Mouse (Mus musculus) heart, embryonic 11.5 days (tissue): ENCODE results near the gene Ergic1. TPM values are rescaled to one million over a fixed set of nuclear protein-coding genes. Genes with fewer than 3 reads are reported as not detected.

ENCODE experiments used
- ATAC-seq: fragments of 200-750 bp; cut with Nextera tagmentation; replicated peaks from 2 replicates; pipeline ENCODE4 v1.8.0; 2017; ENCODE audit warnings: moderate library complexity; ENCODE audit not compliant: insufficient number of reproducible peaks, low FRiP score, low TSS enrichment
- H3K27ac ChIP-seq: fragments of 300-500 bp; sonication (generic); 2 replicates; pipeline ENCODE4 v1.5.1; 2014; ENCODE audit warnings: mild to moderate bottlenecking, low read depth, low read length
- H3K27me3 ChIP-seq: fragments of 300-500 bp; sonication (generic); 2 replicates; pipeline ENCODE4 v1.6.1; 2014; ENCODE audit warnings: mild to moderate bottlenecking, low read length, mixed read lengths; ENCODE audit not compliant: control insufficient read depth, insufficient read depth
- H3K36me3 ChIP-seq: fragments of 300-500 bp; sonication (generic); 2 replicates; pipeline ENCODE4 v1.6.1; 2014; ENCODE audit warnings: mild to moderate bottlenecking, low read length, moderate library complexity, mixed read lengths; ENCODE audit not compliant: control insufficient read depth, insufficient read depth
- H3K4me1 ChIP-seq: fragments of 300-500 bp; sonication (generic); 2 replicates; pipeline ENCODE4 v1.6.1; 2014; ENCODE audit warnings: low read length; ENCODE audit not compliant: control insufficient read depth, insufficient read depth
- H3K4me2 ChIP-seq: fragments of 300-500 bp; sonication (generic); 2 replicates; pipeline ENCODE4 v1.6.1; 2014; ENCODE audit warnings: mild to moderate bottlenecking, moderate library complexity
- H3K4me3 ChIP-seq: fragments of 300-500 bp; sonication (generic); 2 replicates; pipeline ENCODE4 v1.5.1; 2014; ENCODE audit warnings: low read depth, low read length
- H3K9ac ChIP-seq: fragments of 300-500 bp; sonication (generic); 2 replicates; pipeline ENCODE4 v1.6.1; 2014; ENCODE audit warnings: mild to moderate bottlenecking, low read depth, low read length, moderate library complexity
- H3K9me3 ChIP-seq: fragments of 300-500 bp; sonication (generic); replicated peaks from 2 replicates; pipeline ENCODE4 v1.6.1; 2016; ENCODE audit warnings: low read length; ENCODE audit not compliant: control insufficient read depth
- WGBS: fragments of 180-500 bp; shearing (Covaris S2); extraction: QIAGEN DNeasy Blood & Tissue Kit; methylation state at CpG from one replicate; pipeline ENCODE4 v1.1.7; 2014; ENCODE audit not compliant: insufficient replicate concordance; 5-methylcytosine and 5-hydroxymethylcytosine counted together
- polyA plus RNA-seq: library from polyadenylated mRNA; unstranded; fragments of >200 nt; fragmentation: Nextera tagmentation; extraction: Ambion mirVana; gene quantifications from 2 replicates; pipeline ENCODE4 v1.2.1, GENCODE M21; 2014

Gene Ergic1
- polyA plus RNA-seq, 1 experiment from 2014 or later: 147 TPM

GRCm38 (mm10) chr17:26583056-26583455 lies 21.8 kb downstream of the Ergic1 start:
- WGBS: 95% methylated on average over 9 of the region's 9 CpGs

GRCm38 (mm10) chr17:26583606-26584005 lies 22.3 kb downstream of the Ergic1 start:
- peaks cover 55% of the 10 kb centered on the region for H3K4me1 ChIP-seq
- no peaks in the 10 kb centered on the region for H3K9me3 ChIP-seq
- no peak overlapping the region for H3K4me3 ChIP-seq
- peak overlapping the region; percentile 95 for H3K27ac ChIP-seq
- no peak overlapping the region for H3K9ac ChIP-seq
- H3K4me2 ChIP-seq: peak overlapping the region; percentile 54; the same call in 1 of the 2 replicates
- no peaks in the 10 kb centered on the region for H3K27me3 ChIP-seq
- H3K36me3 ChIP-seq: no peaks in the 10 kb centered on the region; the same call in 1 of the 2 replicates
- 67% methylated on average over 6 of the region's 6 CpGs for WGBS
- no peak for ATAC-seq

More at GRCm38 (mm10) chr17:26583056-26583455, 21.8 kb downstream of the Ergic1 start:
- no peaks in the 10 kb centered on the region for H3K27me3 ChIP-seq
- no peak for ATAC-seq
- no peak overlapping the region for H3K9ac ChIP-seq
- H3K36me3 ChIP-seq: no peaks in the 10 kb centered on the region; the same call in 1 of the 2 replicates
- H3K27ac ChIP-seq: peak overlapping the region; percentile 95
- H3K4me1 ChIP-seq: peaks cover 59% of the 10 kb centered on the region
- H3K4me2 ChIP-seq: no peak overlapping the region
- no peaks in the 10 kb centered on the region for H3K9me3 ChIP-seq
- no peak overlapping the region for H3K4me3 ChIP-seq

DNA sequence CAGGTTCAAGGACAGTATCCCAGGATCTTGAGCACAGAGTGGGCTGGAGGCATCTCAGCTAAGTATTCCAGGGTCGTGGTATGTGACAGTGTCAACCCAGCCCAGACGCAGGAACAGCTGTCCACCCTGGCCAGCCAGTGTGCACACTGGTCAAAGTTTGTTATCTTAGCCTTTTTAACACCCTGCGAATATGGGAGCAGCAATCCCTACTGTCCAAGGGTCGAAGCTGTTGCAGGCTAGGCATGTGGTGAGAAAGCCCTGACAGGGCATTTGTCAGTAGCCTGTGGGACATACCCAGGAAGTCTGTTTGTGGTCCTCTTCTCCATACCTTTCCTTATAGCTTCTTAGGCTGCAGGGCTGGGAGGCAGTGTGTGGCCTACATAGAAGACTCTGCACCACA lies 22.8 kb downstream of the Ergic1 start:
- Histone ChIP-seq H3K9me3 (no peaks in the 10 kb centered on the region), H3K4me3 (peak overlapping the region; percentile 4; the same call in 1 of the 2 replicates), H3K4me1 (peaks cover 51% of the 10 kb centered on the region), H3K9ac (peak overlapping the region; percentile 50; the same call in 1 of the 2 replicates), H3K27ac (peak overlapping the region; percentile 95), H3K36me3 (no peaks in the 10 kb centered on the region), H3K4me2 (peak overlapping the region; percentile 54), H3K27me3 (no peaks in the 10 kb centered on the region)
- 0 out of 2 replicates have a peak, but pooled peaks have one; percentile 4 for ATAC-seq
- WGBS: 8% methylated on average over 4 of the region's 4 CpGs

DNA sequence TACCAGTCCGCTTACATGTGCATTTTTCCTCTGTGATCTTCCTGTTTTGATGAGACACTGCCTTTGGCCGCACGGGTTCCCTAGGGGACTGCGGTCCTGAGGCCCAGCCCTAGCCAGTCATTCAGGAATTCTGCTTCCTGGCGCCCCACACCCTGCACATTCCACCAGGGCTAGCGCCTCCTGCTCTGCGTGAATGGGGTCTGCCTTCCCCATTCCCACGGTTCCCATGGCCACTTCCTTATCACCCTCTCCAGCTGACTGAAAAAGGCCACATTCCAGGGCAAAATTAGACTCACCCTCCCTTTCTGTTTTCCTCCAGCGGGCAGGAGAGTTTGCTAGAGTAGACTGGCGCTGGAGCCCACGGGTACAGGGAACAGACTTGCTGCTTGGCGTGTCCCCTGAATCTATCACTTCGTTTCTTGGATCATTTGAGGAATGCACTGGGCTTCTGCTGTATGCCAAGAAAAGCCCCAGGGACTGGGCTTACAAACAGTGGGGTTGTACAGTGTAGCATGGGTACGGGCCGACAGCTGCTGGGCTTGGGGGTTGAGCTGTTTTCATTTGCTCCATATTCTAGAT lies 23.4 kb downstream of the Ergic1 start:
- Histone ChIP-seq H3K9ac (peak overlapping the region; percentile 50), H3K27me3 (no peaks in the 10 kb centered on the region), H3K4me1 (peaks cover 45% of the 10 kb centered on the region), H3K4me3 (peak overlapping the region; percentile 4; the same call in 1 of the 2 replicates), H3K27ac (peak overlapping the region; percentile 95), H3K9me3 (no peaks in the 10 kb centered on the region), H3K36me3 (no peaks in the 10 kb centered on the region), H3K4me2 (peak overlapping the region; percentile 54)
- ATAC-seq: peak; percentile 86
- 13% methylated on average over 15 of the region's 15 CpGs for WGBS

- Histone ChIP-seq H3K9me3 (no peaks in the 10 kb centered on the region), H3K4me2 (no peak overlapping the region), H3K27ac (no peak overlapping the region), H3K4me3 (no peak overlapping the region), H3K27me3 (no peaks in the 10 kb centered on the region), H3K4me1 (peaks cover 32% of the 10 kb centered on the region), H3K36me3 (no peaks in the 10 kb centered on the region), H3K9ac (no peak overlapping the region)
- ATAC-seq: no peak
- 85% methylated on average over 12 of the region's 12 CpGs for WGBS
Measured at GRCm38 (mm10) chr17:26587961-26588487, 26.7 kb downstream of the Ergic1 start.

- no peak for ATAC-seq
- 89% methylated on average over 4 of the region's 4 CpGs for WGBS
- Histone ChIP-seq H3K9me3 (no peaks in the 10 kb centered on the region), H3K9ac (no peak overlapping the region), H3K27me3 (no peaks in the 10 kb centered on the region), H3K4me2 (no peak overlapping the region), H3K36me3 (no peaks in the 10 kb centered on the region), H3K4me3 (no peak overlapping the region), H3K27ac (no peak overlapping the region), H3K4me1 (peaks cover 46% of the 10 kb centered on the region)
Measured at GRCm38 (mm10) chr17:26592510-26592909, 31.2 kb downstream of the Ergic1 start.

DNA sequence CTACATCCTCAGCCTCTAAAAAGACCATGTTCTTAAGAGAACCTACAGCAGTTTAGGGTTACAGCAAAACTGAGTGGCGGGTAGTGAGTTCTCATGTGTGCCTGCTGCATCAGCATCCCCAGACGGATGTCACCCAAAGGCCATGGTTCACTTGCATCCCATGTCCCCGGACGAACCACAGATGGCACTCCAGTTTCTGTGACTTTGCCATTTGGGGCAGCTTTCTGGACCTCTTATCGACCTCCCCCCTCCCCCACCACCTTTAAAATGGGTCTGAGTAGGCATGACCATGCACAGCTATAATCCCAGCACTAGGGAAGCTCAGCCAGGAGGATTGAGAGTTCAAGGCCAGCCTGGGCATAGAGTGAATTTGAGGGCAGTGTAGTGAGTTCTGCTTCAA lies 31.9 kb downstream of the Ergic1 start:
- no peak for ATAC-seq
- Histone ChIP-seq H3K36me3 (no peaks in the 10 kb centered on the region), H3K4me3 (no peak overlapping the region), H3K4me1 (peaks cover 46% of the 10 kb centered on the region), H3K27ac (no peak overlapping the region), H3K4me2 (no peak overlapping the region), H3K27me3 (no peaks in the 10 kb centered on the region), H3K9ac (no peak overlapping the region), H3K9me3 (no peaks in the 10 kb centered on the region)
- 92% methylated on average over 5 of the region's 5 CpGs for WGBS

DNA sequence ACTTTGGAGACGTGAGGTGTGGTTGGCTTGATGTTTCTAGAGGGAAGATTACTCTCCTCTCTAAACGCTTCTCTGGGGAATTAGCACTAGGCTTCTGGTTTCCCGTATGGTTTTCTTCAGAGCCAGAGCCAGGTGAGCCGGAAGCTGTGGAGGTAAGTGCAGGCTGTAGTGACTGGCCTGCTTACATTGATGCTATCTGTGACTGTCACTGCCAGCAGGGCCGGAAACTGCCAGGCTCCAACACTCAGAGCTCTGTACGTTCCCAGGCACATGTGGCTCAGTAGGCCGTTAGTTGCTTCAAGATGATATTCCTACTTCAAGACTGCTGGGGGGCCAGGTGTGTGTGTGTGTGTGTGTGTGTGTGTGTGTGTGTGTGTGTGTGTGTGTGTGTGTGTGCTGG lies 32.9 kb downstream of the Ergic1 start:
- no peaks in the 10 kb centered on the region for H3K27me3 ChIP-seq
- H3K4me2 ChIP-seq: no peak overlapping the region
- WGBS: 70% methylated on average over 7 of the region's 7 CpGs
- H3K4me1 ChIP-seq: peaks cover 47% of the 10 kb centered on the region
- H3K9me3 ChIP-seq: no peaks in the 10 kb centered on the region
- no peak overlapping the region for H3K4me3 ChIP-seq
- peak overlapping the region; percentile 16 for H3K27ac ChIP-seq
- no peaks in the 10 kb centered on the region for H3K36me3 ChIP-seq
- ATAC-seq: no peak
- no peak overlapping the region for H3K9ac ChIP-seq

GRCm38 (mm10) chr17:26594958-26595357 lies 33.7 kb downstream of the Ergic1 start:
- ATAC-seq: peak; percentile 16; the same call in 1 of the 2 replicates
- Histone ChIP-seq H3K4me1 (peaks cover 50% of the 10 kb centered on the region), H3K36me3 (no peaks in the 10 kb centered on the region), H3K9me3 (no peaks in the 10 kb centered on the region), H3K4me2 (no peak overlapping the region), H3K4me3 (no peak overlapping the region), H3K27me3 (no peaks in the 10 kb centered on the region), H3K9ac (peak overlapping the region; percentile 29; the same call in 1 of the 2 replicates), H3K27ac (peak overlapping the region; percentile 95)
- 33% methylated on average over 7 of the region's 7 CpGs for WGBS
